Comparison of ENCODE assay signal across 17 mouse cellular contexts in the genomic region with DNA sequence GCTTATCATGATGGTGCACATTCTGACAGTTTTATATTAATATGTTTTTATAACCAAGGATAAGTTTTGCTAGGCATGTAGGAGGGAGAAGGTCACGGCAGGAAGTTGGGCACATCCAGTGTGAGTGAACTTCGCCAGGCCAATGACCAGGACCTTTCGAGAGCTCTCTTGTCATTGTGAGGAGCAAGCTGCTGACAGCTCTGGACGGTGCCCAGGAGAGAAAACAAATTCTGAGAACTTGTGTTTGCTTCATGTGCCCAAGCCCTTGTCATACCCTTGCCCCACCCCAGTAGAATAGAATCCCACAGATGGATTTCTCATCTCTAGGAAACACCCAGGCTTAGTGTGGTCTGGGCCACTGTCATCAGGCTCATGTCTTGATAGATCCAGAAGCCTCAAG.
"Had no signal": no experiment of that assay in that cellular context is flagged by ENCODE, and none has a peak within 500 bp of the region (broad histone marks: within the 10 kb centered on the region; RNA-seq: fewer than 3 reads in every experiment).

No protein-coding gene starts in this region.

- H3K27ac ChIP-seq: kidney, postnatal 0 days; layer of hippocampus, adult 2 months; liver, embryonic 13.5 days; lung, embryonic 15.5 days; macrophage; midbrain, embryonic 12.5 days; midbrain, embryonic 15.5 days; neural tube, embryonic 12.5 days; neural tube, embryonic 15.5 days; stomach, postnatal 0 days had no signal

- H3K27me3 ChIP-seq: liver, embryonic 13.5 days; lung, embryonic 15.5 days; midbrain, embryonic 12.5 days; midbrain, embryonic 15.5 days; neural tube, embryonic 12.5 days; neural tube, embryonic 15.5 days had no signal

- H3K4me2 ChIP-seq: liver, embryonic 13.5 days; lung, embryonic 15.5 days; midbrain, embryonic 12.5 days; midbrain, embryonic 15.5 days; neural tube, embryonic 12.5 days; neural tube, embryonic 15.5 days had no signal

- H3K36me3 ChIP-seq: liver, embryonic 13.5 days; lung, embryonic 15.5 days; midbrain, embryonic 12.5 days; midbrain, embryonic 15.5 days; neural tube, embryonic 12.5 days; neural tube, embryonic 15.5 days had no signal

- ATAC-seq: midbrain, embryonic 15.5 days had no signal

- DNase-seq: layer of hippocampus, adult 9-11 months; liver, embryonic 13.5 days; lung, postnatal 10 days; right cerebral cortex, adult 18-20 months; right cerebral cortex, postnatal 14 days; right cerebral cortex, postnatal 4 days; thymus, adult 2 months; thymus, postnatal 14 days had no signal

- H3K4me3 ChIP-seq: layer of hippocampus, adult 2 months; liver, embryonic 13.5 days; lung, embryonic 15.5 days; midbrain, embryonic 12.5 days; midbrain, embryonic 15.5 days; neural tube, embryonic 12.5 days; neural tube, embryonic 15.5 days had no signal

- H3K9ac ChIP-seq: liver, embryonic 13.5 days; lung, embryonic 15.5 days; midbrain, embryonic 12.5 days; midbrain, embryonic 15.5 days; neural tube, embryonic 12.5 days; neural tube, embryonic 15.5 days had no signal

- H3K9me3 ChIP-seq: liver, embryonic 13.5 days; lung, embryonic 15.5 days; midbrain, embryonic 12.5 days; midbrain, embryonic 15.5 days; neural tube, embryonic 12.5 days; neural tube, embryonic 15.5 days had no signal

- H3K4me1 ChIP-seq: liver, embryonic 13.5 days; midbrain, embryonic 12.5 days; midbrain, embryonic 15.5 days; neural tube, embryonic 12.5 days; neural tube, embryonic 15.5 days had no signal
